Mouse (Mus musculus): ENCODE data around the gene Ttc30a1. TPM values are rescaled to one million over a fixed set of nuclear protein-coding genes. Genes with fewer than 3 reads are reported as not detected.
"Not testable (repeated sequence)": the region's sequence is repeated elsewhere in the genome, so short reads cannot be mapped to it uniquely, and the experiment has no call there.

The Ttc30a1 gene
- polyA plus RNA-seq, 2 experiments = 1.0 to 1.4 TPM

- no peak overlapping the region for H3K27ac ChIP-seq
- no peaks in the 10 kb centered on the region for H3K36me3 ChIP-seq (replicated peaks; ENCODE audit: control insufficient read depth, insufficient read depth, low read depth)
- no peaks in the 10 kb centered on the region for H3K27me3 ChIP-seq (ENCODE audit: control insufficient read depth, insufficient read depth, low read length)
- DNase-seq (ENCODE audit: low read depth in 3 of 3, low spot score in 3 of 3) (no peak), ATAC-seq (ENCODE audit: insufficient read depth) (no peak)
- H3K9me3 ChIP-seq (ENCODE audit: control insufficient read depth, low read length) = no peaks in the 10 kb centered on the region
- 69% methylated on average over 5 of the region's 5 CpGs for WGBS (ENCODE audit: insufficient replicate concordance)
- no peak overlapping the region for H3K4me2 ChIP-seq (ENCODE audit: low read depth)
- H3K4me3 ChIP-seq (ENCODE audit: insufficient read depth in 1 of 2, low read depth in 2 of 2, low read length in 2 of 2) = no peak overlapping the region
- H3K9ac ChIP-seq (replicated peaks) = no peak overlapping the region
- TF ChIP-seq CTCF (IDR thresholded peaks at IDR 0.05; ENCODE audit: low read depth) (no peak), EP300 (IDR thresholded peaks at IDR 0.05; ENCODE audit: low read depth) (no peak)
- no peaks in the 10 kb centered on the region for H3K4me1 ChIP-seq (replicated peaks; ENCODE audit: control insufficient read depth in 2 of 2, insufficient read depth in 2 of 2, low read length in 1 of 2)
Observed at GRCm38 (mm10) chr2:75953320-75953719, 28.4 kb downstream of the Ttc30a1 start.

- DNase-seq (ENCODE audit: low read depth in 3 of 3, low spot score in 3 of 3) (no peak), ATAC-seq (ENCODE audit: insufficient read depth) (no peak)
- Histone ChIP-seq H3K27ac (no peak overlapping the region), H3K36me3 (replicated peaks; ENCODE audit: control insufficient read depth, insufficient read depth, low read depth) (no peaks in the 10 kb centered on the region), H3K27me3 (ENCODE audit: control insufficient read depth, insufficient read depth, low read length) (no peaks in the 10 kb centered on the region), H3K4me3 (ENCODE audit: insufficient read depth in 1 of 2, low read depth in 2 of 2, low read length in 2 of 2) (no peak overlapping the region), H3K4me2 (ENCODE audit: low read depth) (no peak overlapping the region), H3K4me1 (replicated peaks; ENCODE audit: control insufficient read depth in 2 of 2, insufficient read depth in 2 of 2, low read length in 1 of 2) (no peaks in the 10 kb centered on the region), H3K9me3 (ENCODE audit: control insufficient read depth, low read length) (no peaks in the 10 kb centered on the region), H3K9ac (replicated peaks) (no peak overlapping the region)
- WGBS (ENCODE audit: insufficient replicate concordance) = 64% methylated on average over 8 of the region's 8 CpGs
- TF ChIP-seq CTCF (IDR thresholded peaks at IDR 0.05; ENCODE audit: low read depth) = no peak
- TF ChIP-seq EP300 (IDR thresholded peaks at IDR 0.05; ENCODE audit: low read depth) = no peak
Observed at GRCm38 (mm10) chr2:75950685-75951084, 31.1 kb downstream of the Ttc30a1 start.

DNA sequence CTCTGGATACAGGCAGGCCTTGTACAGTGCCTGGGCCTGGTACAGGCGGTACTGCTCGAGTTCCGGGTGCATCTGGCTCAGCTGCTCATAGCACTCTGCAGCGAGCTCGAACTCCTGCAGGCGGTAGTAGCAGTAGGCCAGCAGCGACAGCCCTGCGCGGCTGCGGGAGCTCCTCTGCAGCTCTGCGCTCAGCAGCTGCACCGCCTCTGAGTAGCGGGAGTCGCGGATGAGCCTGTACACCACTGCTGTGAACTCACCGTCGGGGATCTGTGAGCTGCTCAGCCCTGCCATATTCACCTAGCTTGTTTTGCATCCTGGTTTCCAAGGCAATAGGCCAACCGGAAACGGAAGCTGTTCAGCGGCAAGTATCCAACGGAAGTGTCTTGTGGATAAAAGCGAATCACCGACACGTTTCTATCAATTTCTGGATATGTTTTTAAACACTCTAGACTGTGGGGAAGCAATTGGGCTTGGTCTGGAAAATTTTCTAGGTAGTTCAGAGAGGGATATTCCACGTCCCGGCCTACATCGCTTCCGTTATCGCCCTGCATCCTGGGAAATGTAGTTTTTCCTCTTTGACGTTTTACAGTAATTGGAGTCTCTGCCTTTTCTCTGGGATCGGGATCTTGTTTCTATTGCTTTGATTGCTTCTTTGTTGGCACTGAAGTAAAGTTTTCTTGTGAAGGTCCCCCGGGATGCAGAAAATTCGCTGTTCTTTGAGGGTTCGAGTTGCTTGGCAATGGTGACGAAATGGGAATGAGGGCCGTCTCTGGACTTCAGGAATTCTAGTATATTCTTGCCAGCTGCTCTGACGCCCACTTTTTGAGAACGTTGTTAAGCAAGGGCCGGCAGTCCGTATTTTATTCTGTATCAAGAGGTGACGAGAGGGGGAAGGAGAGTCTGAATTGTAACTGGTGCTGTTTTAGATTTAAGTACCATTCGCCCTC, 43.4 kb downstream of the Ttc30a1 start, which contains the start of gene Ttc30b:
Ttc30b (minus strand) TSS at position 469 of the 947 bp plus-strand sequence.
- peak within 1 kb of the TSS; percentile 83 for H3K4me2 ChIP-seq (ENCODE audit: low read depth)
- TF ChIP-seq CTCF (IDR thresholded peaks at IDR 0.05; ENCODE audit: low read depth) (no peak), EP300 (IDR thresholded peaks at IDR 0.05; ENCODE audit: low read depth) (no peak)
- peak; percentile 74; the same call in 1 of the 2 replicates for ATAC-seq (ENCODE audit: insufficient read depth)
- peak; percentile 53 to 59 (median 57) for DNase-seq (ENCODE audit: low read depth in 3 of 3, low spot score in 3 of 3)
- WGBS (ENCODE audit: insufficient replicate concordance) = 5% methylated on average over 33 of the region's 42 CpGs
- no peak within 1 kb of the TSS for H3K27ac ChIP-seq
- peak within 1 kb of the TSS; percentile 66 for H3K9ac ChIP-seq (replicated peaks)
- H3K4me3 ChIP-seq (ENCODE audit: insufficient read depth in 1 of 2, low read depth in 2 of 2, low read length in 2 of 2) = peak within 1 kb of the TSS; percentile 70 to 93
- H3K9me3 ChIP-seq (ENCODE audit: control insufficient read depth, low read length) = no peaks in the 10 kb centered on the region
- peaks cover 0 to 7% of the 10 kb centered on the region in 2 experiments; a peak in 2 of 4 replicates for H3K4me1 ChIP-seq (replicated peaks; ENCODE audit: control insufficient read depth in 2 of 2, insufficient read depth in 2 of 2, low read length in 1 of 2)
- no peaks in the 10 kb centered on the region for H3K27me3 ChIP-seq (ENCODE audit: control insufficient read depth, insufficient read depth, low read length)
- H3K36me3 ChIP-seq (replicated peaks; ENCODE audit: control insufficient read depth, insufficient read depth, low read depth) = no peaks in the 10 kb centered on the region

- not testable (repeated sequence) for H3K4me1 ChIP-seq (replicated peaks; ENCODE audit: control insufficient read depth in 2 of 2, insufficient read depth in 2 of 2, low read length in 1 of 2); H3K9me3 ChIP-seq (ENCODE audit: control insufficient read depth, low read length); H3K36me3 ChIP-seq (replicated peaks; ENCODE audit: control insufficient read depth, insufficient read depth, low read depth); ATAC-seq (ENCODE audit: insufficient read depth); H3K27me3 ChIP-seq (ENCODE audit: control insufficient read depth, insufficient read depth, low read length); H3K9ac ChIP-seq (replicated peaks); H3K27ac ChIP-seq; DNase-seq (ENCODE audit: low read depth in 3 of 3, low spot score in 3 of 3)
- H3K4me2 ChIP-seq (ENCODE audit: low read depth) = peak overlapping the region; percentile 83
- H3K4me3 ChIP-seq (ENCODE audit: insufficient read depth in 1 of 2, low read depth in 2 of 2, low read length in 2 of 2) = peak overlapping the region; percentile 70 to 93
- WGBS (ENCODE audit: insufficient replicate concordance) = 72% methylated on average over 14 of the region's 17 CpGs
Observed at GRCm38 (mm10) chr2:75937520-75938116, 44.1 kb downstream of the Ttc30a1 start.

DNA sequence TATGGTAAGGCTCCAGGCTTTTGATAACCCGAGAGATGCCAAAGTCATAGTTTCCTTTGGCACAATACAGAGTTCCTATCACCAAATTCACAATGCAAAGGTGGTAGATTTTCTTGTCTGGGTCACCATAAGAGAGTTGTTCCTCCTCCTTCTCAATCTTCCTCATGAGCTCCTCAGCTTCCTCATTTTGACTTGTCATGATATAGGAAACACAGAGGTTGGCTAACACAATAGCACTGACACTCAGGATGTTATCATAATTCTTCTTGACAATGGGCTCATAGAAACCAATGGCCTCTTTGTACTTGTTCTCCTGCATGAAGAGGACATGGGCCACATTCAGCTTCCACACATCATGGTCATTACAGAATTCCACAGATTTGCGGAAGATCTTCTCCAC, 45.1 kb downstream of the Ttc30a1 start:
- H3K27me3 ChIP-seq (ENCODE audit: control insufficient read depth, insufficient read depth, low read length); H3K36me3 ChIP-seq (replicated peaks; ENCODE audit: control insufficient read depth, insufficient read depth, low read depth); H3K4me2 ChIP-seq (ENCODE audit: low read depth); H3K4me1 ChIP-seq (replicated peaks; ENCODE audit: control insufficient read depth in 2 of 2, insufficient read depth in 2 of 2, low read length in 1 of 2); DNase-seq (ENCODE audit: low read depth in 3 of 3, low spot score in 3 of 3); ATAC-seq (ENCODE audit: insufficient read depth); H3K9me3 ChIP-seq (ENCODE audit: control insufficient read depth, low read length); H3K9ac ChIP-seq (replicated peaks); H3K4me3 ChIP-seq (ENCODE audit: insufficient read depth in 1 of 2, low read depth in 2 of 2, low read length in 2 of 2); H3K27ac ChIP-seq: not testable (repeated sequence)
- WGBS (ENCODE audit: insufficient replicate concordance) = 76% methylated on average over 2 of the region's 2 CpGs

All from liver, embryonic 14.5 days (tissue).